Mouse (Mus musculus): Measurements from ENCODE around the gene F930015N05Rik. TPM values are rescaled to one million over a fixed set of nuclear protein-coding genes. Genes with fewer than 3 reads are reported as not detected.

The F930015N05Rik gene
- polyA plus RNA-seq, 1 experiment, result 1.2 TPM

DNA sequence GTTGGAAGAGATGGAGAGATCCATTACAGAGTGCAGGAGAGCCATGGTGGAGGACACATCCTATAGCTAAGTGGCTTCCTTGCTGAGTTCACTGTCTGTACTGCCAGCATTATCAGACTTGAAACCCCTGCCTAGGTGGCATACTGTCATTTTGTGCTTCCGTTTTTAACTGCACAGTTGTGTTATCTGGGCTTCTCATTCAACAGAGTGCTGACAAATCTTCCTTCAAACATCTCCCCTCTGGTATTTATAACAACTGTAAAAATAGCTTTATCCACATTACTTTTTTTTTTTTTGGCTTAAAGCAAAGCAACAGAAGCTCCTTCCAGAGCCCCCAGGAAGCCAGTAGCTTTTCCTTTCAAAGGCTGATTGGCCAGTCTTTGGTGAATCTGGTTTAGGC lies 8.8 kb upstream of the F930015N05Rik start:
- no peak for TF ChIP-seq POLR2A (IDR thresholded peaks at IDR 0.05; ENCODE audit: low read depth, low read length)
- no peak for TF ChIP-seq CTCF (IDR thresholded peaks at IDR 0.05; ENCODE audit: extremely low read depth, insufficient read depth, insufficient read length, insufficient replicate concordance)
- no peaks in the 10 kb centered on the region for H3K4me1 ChIP-seq (ENCODE audit: control insufficient read depth, insufficient read depth, insufficient read length)
- DNase-seq (ENCODE audit: low read depth in 1 of 2, low spot score in 2 of 2), result no peak
- H3K27me3 ChIP-seq (ENCODE audit: control insufficient read depth, insufficient read depth, low read length), result no peaks in the 10 kb centered on the region
- H3K4me3 ChIP-seq (ENCODE audit: extremely low read depth, insufficient read depth, insufficient read length), result no peak overlapping the region
- H3K27ac ChIP-seq (ENCODE audit: insufficient read depth, low read length), result no peak overlapping the region
- no peaks in the 10 kb centered on the region for H3K36me3 ChIP-seq (ENCODE audit: control insufficient read depth, insufficient read depth, low read length)
- WGBS, result 76% methylated on average over 1 of the region's 1 CpGs

DNA sequence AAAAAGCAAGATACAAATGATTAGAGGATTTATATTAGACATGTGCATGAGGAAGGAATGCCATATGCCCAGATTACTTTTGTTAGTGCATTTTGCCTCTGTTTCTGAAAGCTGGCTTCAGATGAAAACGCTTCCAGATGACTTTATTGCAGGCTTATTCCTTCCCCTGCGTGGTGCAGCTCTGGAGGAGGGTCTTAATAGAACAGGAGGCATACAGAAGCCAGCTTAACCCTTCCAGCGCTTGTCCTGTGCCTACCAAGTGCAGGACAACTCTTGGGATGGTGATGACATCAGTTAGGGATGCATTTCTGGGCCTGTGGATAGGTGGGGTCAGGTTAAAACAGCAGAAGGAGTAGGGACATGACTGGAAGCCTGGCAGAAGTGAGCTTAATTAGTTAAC lies 6.2 kb upstream of the F930015N05Rik start:
- no peak for DNase-seq (ENCODE audit: low read depth in 1 of 2, low spot score in 2 of 2)
- H3K27me3 ChIP-seq (ENCODE audit: control insufficient read depth, insufficient read depth, low read length), result no peaks in the 10 kb centered on the region
- 47% methylated on average over 3 of the region's 3 CpGs for WGBS
- no peaks in the 10 kb centered on the region for H3K36me3 ChIP-seq (ENCODE audit: control insufficient read depth, insufficient read depth, low read length)
- TF ChIP-seq CTCF (IDR thresholded peaks at IDR 0.05; ENCODE audit: extremely low read depth, insufficient read depth, insufficient read length, insufficient replicate concordance), result no peak
- no peak for TF ChIP-seq POLR2A (IDR thresholded peaks at IDR 0.05; ENCODE audit: low read depth, low read length)
- no peaks in the 10 kb centered on the region for H3K4me1 ChIP-seq (ENCODE audit: control insufficient read depth, insufficient read depth, insufficient read length)
- no peak overlapping the region for H3K4me3 ChIP-seq (ENCODE audit: extremely low read depth, insufficient read depth, insufficient read length)
- no peak overlapping the region for H3K27ac ChIP-seq (ENCODE audit: insufficient read depth, low read length)

DNA sequence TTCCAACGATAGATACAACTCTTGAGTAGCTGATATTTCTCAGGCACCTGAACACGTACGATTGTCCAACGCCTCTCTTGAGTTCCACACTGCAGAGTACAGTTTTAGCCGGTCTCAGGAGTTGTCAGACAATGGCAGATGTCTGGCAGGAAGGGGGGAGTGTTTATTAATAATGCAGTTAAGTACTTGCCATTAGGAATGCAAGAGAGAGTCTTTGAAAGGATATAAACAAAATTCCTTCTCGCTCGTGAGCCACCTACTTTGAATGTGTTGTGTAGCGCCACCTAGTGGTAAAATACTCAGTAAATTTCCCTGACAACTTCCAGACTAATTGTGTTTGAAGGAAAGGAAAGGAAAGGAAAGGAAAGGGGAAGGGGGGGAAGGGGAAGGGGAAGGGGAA lies 5.7 kb upstream of the F930015N05Rik start:
- Histone ChIP-seq H3K27me3 (ENCODE audit: control insufficient read depth, insufficient read depth, low read length) (no peaks in the 10 kb centered on the region), H3K4me3 (ENCODE audit: extremely low read depth, insufficient read depth, insufficient read length) (no peak overlapping the region), H3K4me1 (ENCODE audit: control insufficient read depth, insufficient read depth, insufficient read length) (no peaks in the 10 kb centered on the region), H3K27ac (ENCODE audit: insufficient read depth, low read length) (no peak overlapping the region), H3K36me3 (ENCODE audit: control insufficient read depth, insufficient read depth, low read length) (no peaks in the 10 kb centered on the region)
- 51% methylated on average over 8 of the region's 8 CpGs for whole genome bisulfite sequencing
- TF ChIP-seq POLR2A (IDR thresholded peaks at IDR 0.05; ENCODE audit: low read depth, low read length) (no peak), CTCF (IDR thresholded peaks at IDR 0.05; ENCODE audit: extremely low read depth, insufficient read depth, insufficient read length, insufficient replicate concordance) (no peak)
- DNase-seq (ENCODE audit: low read depth in 1 of 2, low spot score in 2 of 2), result no peak

DNA sequence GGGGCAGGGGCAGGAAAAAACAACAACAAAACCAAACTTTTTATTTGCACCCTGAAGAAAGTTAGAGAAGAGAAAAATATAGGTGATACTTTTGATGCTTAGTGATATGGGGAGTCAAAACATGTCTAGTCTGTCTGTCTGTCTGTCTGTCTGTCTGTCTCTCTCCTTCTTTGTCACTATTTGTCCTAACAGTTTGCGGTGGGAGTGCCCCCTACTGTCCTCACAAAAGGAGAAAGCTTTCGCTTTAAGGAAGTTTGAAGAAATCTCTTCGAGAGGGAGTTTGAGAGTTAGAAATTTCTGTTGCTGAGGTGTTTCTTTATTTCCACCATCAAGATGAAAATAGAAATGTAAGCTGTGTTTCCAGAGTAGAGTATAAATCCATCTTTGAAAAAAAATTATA lies 2.5 kb upstream of the F930015N05Rik start:
- 24% methylated on average over 3 of the region's 3 CpGs for WGBS
- H3K4me3 ChIP-seq (ENCODE audit: extremely low read depth, insufficient read depth, insufficient read length), result no peak overlapping the region
- H3K27me3 ChIP-seq (ENCODE audit: control insufficient read depth, insufficient read depth, low read length), result peaks cover 13% of the 10 kb centered on the region
- TF ChIP-seq POLR2A (IDR thresholded peaks at IDR 0.05; ENCODE audit: low read depth, low read length) (no peak), CTCF (IDR thresholded peaks at IDR 0.05; ENCODE audit: extremely low read depth, insufficient read depth, insufficient read length, insufficient replicate concordance) (no peak)
- H3K27ac ChIP-seq (ENCODE audit: insufficient read depth, low read length), result no peak overlapping the region
- peaks cover 2% of the 10 kb centered on the region; the same call in 1 of the 2 replicates for H3K4me1 ChIP-seq (ENCODE audit: control insufficient read depth, insufficient read depth, insufficient read length)
- DNase-seq (ENCODE audit: low read depth in 1 of 2, low spot score in 2 of 2), result no peak
- no peaks in the 10 kb centered on the region for H3K36me3 ChIP-seq (ENCODE audit: control insufficient read depth, insufficient read depth, low read length)

- peaks cover 13% of the 10 kb centered on the region for H3K27me3 ChIP-seq (ENCODE audit: control insufficient read depth, insufficient read depth, low read length)
- 92% methylated on average over 3 of the region's 3 CpGs for WGBS
- no peaks in the 10 kb centered on the region for H3K36me3 ChIP-seq (ENCODE audit: control insufficient read depth, insufficient read depth, low read length)
These were observed 1.3 kb upstream of the F930015N05Rik start for GRCm38 (mm10) chr11:64437721-64438120.

GRCm38 (mm10) chr11:64436791-64437298 lies 392 bp upstream of the F930015N05Rik start:
- H3K4me1 ChIP-seq (ENCODE audit: control insufficient read depth, insufficient read depth, insufficient read length), result peaks cover 2% of the 10 kb centered on the region; the same call in 1 of the 2 replicates
- DNase-seq (ENCODE audit: low read depth in 1 of 2, low spot score in 2 of 2), result no peak
- H3K27ac ChIP-seq (ENCODE audit: insufficient read depth, low read length), result no peak overlapping the region
- no peak overlapping the region; the same call in 1 of the 2 replicates for H3K4me3 ChIP-seq (ENCODE audit: extremely low read depth, insufficient read depth, insufficient read length)
- TF ChIP-seq POLR2A (IDR thresholded peaks at IDR 0.05; ENCODE audit: low read depth, low read length) (no peak), CTCF (IDR thresholded peaks at IDR 0.05; ENCODE audit: extremely low read depth, insufficient read depth, insufficient read length, insufficient replicate concordance) (no peak)
- WGBS, result 28% methylated on average over 5 of the region's 5 CpGs
- H3K27me3 ChIP-seq (ENCODE audit: control insufficient read depth, insufficient read depth, low read length), result peaks cover 13% of the 10 kb centered on the region
- no peaks in the 10 kb centered on the region for H3K36me3 ChIP-seq (ENCODE audit: control insufficient read depth, insufficient read depth, low read length)

More at GRCm38 (mm10) chr11:64437721-64438120, 1.3 kb upstream of the F930015N05Rik start:
- Histone ChIP-seq H3K4me1 (ENCODE audit: control insufficient read depth, insufficient read depth, insufficient read length) (peaks cover 2% of the 10 kb centered on the region; the same call in 1 of the 2 replicates), H3K27ac (ENCODE audit: insufficient read depth, low read length) (no peak overlapping the region), H3K4me3 (ENCODE audit: extremely low read depth, insufficient read depth, insufficient read length) (no peak overlapping the region)
- TF ChIP-seq CTCF (IDR thresholded peaks at IDR 0.05; ENCODE audit: extremely low read depth, insufficient read depth, insufficient read length, insufficient replicate concordance) (no peak), POLR2A (IDR thresholded peaks at IDR 0.05; ENCODE audit: low read depth, low read length) (no peak)
- no peak for DNase-seq (ENCODE audit: low read depth in 1 of 2, low spot score in 2 of 2)
